Mouse (Mus musculus) gastrocnemius, adult 18-20 months (tissue): ENCODE measurements around the gene Fxyd2. TPM values are rescaled to one million over a fixed set of nuclear protein-coding genes. Genes with fewer than 3 reads are reported as not detected.

Experiments
- DNase-seq: peaks from one replicate; pipeline ENCODE4 v3.0.0; 2021; ENCODE audit warnings: low spot score
- total RNA-seq, 2 experiments: library from RNA; stranded (reverse); gene quantifications; 2 replicates each; pipeline ENCODE4 v1.2.3; 2021

The Fxyd2 gene
- total RNA-seq, 2 experiments from 2014 or later: 2.4 to 3.8 TPM

DNA sequence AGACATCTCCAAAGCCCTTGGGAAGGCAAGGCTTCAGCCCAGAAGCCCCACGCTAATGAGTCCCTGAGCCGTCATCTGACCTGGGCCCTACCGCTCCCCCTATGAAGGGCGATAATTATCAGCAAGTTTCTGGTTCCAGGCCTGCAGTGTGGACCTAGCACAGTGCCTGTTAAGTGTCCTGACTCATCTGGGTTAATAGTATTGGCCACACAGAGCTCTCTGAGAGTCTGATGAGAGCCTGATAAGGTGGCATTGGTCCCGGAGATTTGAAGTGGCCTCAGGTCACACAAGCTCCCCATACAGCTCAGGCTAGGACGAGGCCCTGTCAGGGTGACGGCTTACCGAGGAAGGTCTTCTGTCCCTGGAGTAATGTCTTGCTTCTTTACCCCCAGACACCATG, 9.9 kb upstream of the Fxyd2 start:
- DNase-seq: no peak

DNA sequence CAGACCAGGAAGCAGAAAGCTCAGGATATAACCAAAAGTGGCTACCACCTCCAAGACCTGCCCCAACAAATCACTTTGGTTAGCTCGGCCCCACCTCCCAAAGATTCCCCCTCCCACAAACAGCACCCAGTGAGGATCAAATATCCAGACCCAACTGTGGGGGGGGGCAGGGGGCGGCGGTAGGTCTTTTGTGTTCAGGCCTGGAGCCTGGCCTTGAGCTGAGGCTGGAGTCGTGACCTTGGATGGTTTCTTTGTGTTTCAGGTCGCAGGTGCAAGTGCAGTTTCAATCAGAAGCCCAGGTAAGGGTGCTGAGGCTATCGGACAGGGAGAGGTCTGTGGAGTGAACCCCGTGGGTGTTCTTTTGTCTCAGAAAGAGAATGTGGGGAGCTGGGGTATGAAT, 8.2 kb upstream of the Fxyd2 start:
- no peak for DNase-seq

DNA sequence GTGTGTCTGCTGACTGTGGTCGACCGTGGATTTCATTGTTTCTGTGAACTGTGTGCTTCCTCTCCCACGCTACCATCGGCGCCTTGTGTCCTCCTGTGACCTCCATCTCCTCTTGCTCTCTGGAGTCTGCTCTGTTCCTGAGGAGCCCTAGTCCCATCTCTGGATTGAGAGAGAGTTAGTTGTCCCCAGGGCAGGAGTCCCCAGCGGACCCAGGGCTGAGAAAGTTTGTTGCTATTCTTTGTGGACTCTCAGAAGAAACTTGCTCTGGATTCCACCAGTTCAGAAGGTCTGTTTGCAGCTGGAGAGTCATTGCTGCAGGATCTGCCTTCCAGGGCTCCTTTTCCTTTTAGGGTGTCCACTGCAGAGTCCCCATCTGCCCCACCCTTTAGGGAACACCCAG, 4.3 kb upstream of the Fxyd2 start:
- DNase-seq: no peak

DNA sequence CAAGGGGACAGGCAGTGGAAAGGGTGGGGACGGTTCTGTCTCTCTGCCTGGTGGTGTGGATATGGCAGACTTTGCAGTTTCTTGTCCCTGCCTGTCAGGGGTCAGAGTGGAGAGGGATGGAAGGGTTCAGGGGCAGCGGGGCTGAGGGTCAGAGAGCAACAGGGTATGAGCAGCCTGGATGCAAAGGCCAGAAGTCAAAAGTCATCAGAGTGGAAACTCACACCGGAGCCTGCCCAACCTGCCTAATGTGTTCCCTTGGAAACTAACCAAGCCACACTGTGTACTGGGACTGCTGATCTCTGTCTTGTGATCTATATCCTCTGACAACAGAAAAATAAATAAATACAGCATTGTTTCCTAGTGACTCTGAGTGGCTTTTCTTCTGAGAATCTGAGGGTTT, 3.7 kb upstream of the Fxyd2 start:
- DNase-seq: no peak

DNA sequence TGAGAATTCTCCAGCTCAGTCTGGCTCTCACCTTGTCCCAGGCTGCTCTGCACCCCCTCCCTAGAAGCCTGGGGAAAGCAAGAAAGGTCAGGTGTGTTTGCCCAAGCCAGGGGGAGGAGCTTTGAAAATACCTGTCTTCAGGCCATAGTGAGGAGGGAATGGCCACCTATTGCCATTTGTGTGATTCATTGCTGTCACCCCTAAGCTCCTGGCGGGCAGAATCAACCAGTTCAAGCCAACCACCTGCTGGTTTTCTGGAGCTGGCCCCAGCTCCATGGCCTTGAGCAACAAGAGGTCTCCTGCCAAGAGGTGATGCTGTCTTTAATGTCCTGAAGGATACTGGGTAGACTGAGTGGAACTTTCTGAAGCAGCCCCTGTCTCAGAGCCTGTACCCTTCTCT, 1.1 kb upstream of the Fxyd2 start:
- DNase-seq: no peak

DNA sequence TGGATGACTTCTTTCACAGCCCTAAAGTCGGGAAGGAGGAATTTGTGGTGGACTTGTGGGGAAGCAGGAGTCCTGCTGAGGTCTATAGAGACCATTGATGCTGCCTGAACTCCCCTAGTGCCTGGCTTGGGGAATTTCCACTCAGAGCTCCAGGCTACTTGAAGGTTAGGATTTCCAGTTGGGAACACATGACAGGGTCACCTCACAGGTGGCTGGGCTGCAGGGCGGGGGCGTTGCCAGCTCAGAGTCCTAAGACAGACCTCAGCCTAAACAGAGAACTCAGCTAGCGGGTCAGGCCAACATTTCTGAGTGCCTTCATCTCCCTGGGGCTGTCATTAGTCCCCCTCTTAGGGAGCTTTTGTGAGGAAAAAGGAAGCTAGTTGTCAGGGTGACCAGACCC, 2.4 kb downstream of the Fxyd2 start:
- no peak for DNase-seq

DNA sequence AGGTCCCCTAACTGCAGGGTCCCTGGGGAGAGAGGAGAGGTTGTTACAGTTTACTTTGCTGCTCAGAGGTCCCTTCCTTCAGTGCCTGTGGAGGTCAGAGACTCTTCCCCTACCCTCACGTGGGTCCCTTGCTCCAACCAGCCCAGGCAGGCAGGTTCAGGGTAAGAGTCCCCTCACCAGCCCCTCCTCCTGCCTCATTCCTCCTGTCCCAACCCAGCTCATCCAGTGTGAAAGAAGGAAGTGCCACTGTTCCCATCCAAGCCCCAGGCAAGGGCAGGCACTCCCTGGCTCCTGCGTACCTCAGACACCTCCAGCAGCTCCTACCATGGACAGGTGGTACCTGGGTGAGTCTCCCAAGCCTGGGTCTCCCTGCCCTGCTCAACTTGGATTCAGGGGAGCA, 3.5 kb downstream of the Fxyd2 start:
- no peak for DNase-seq

DNA sequence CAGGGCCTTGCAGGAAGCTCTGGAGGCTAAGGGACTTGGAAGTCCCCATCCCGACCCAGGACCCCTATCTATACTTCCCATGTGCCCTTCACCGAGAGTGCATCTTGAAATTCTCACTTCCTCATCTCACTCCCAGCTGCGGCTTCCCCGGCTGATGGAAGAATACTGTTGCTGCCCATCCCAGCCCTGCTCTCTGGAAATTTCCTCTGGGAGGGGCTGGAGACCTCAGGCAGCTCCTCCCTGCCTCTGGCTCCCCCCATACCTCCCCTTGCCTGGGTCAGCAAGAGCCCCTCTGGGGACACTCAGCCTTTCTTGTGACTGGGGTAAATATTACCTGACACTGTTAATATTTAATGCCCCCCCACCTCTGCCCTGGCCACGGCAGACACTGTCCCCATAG, 6.2 kb downstream of the Fxyd2 start:
- DNase-seq: no peak

DNA sequence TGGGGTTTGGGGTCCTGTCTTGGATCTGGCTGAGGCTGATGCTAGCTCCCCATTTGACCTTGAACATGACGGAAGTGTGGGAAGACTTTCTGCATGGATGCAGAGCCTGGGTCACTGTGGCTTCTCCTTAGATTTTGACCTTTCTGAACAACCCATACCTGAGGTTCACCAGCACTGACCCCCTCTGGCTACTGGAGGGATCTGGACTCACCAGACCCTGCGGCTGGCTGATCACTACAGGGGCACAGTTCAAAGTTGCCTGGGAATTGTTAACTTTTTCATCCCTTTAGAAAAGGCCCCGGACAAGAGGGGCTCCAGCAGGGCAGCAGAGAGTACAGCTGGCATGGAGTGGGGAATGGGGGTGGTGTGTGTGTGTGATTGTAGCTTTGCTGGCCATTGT, 7.3 kb downstream of the Fxyd2 start:
- DNase-seq: no peak

DNA sequence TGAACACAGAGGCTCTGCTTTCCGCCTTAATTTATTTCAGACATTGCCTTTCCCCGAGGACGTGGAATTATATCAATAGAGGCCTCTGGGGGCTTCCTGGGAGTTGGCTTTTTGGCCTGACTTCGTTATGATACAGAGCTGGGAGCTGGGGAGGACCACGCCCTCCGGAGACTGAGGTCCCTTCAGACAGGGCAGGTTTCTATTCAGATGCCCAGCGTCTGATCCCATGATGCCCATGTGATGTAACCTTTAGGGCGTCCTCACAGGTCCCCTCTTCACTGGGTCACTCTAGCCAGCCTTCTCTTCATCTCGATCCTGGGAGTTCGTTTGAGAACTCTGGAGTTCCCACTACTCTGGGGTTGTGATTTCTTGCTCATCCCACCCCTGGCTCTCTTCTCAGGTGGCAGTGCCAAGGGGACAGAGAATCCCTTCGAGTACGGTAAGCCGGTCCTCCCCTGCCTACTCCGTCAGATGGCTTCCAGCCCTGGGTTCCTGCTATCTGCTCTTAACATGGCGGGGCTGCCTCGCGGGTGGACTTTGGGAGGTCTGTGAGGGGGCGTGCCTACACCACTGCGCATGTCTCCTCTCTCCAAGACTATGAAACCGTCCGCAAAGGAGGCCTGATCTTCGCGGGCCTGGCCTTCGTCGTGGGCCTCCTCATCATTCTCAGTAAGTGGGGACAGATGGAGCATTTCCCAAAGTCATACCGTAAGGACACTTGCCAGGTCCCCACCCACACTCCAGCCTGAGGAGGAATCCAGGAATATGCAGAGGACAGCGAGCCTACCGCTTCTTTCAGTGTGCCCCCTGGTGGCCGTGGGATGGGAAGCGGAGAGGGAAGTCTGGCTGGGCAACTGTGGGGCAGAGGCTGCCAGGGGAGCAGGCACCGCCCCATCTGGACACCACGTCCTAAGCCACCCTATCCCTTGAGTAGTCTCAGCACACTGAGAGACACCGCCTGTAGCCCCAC, 8.5 kb downstream of the Fxyd2 start:
- peak; percentile 81 for DNase-seq

DNA sequence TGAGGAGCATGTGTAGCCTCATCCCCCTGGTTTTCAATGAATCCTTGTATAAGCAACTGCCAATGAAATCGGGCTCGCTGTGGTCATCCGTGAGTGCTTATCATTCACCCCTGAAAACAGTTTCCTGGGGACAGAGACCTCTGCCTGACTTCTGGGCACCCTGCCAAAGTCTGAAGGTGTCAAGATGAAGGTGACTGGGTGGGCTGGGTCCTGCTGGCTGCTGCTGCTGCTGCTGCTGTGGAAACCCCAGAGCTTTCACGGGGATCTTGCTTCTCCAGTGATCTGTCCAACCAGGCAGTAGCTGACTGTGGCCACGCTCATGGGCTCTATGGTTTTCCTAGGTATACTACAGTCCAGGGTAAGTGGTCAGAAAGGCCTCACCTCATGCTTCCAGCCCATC, 10.7 kb downstream of the Fxyd2 start:
- DNase-seq: no peak

DNA sequence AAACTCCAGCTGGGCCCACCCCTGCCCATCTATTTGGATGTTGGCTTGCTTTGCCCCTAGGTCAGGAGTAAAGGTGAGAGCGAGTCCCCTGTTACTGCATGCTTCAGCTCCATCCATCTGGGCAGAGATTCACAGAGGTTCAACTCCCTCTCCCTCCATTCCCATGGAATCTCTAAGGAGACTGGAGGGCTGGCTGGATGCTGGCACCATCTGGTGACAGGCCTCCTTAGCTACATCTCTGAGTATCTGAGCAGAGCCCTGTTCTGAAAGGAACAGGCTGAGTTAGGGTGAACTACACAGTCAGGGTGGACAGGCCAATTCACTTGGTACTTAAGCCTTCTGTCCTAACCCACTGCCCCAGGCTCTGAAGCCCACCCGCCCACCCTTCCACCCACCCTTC, 11.1 kb downstream of the Fxyd2 start:
- no peak for DNase-seq

DNA sequence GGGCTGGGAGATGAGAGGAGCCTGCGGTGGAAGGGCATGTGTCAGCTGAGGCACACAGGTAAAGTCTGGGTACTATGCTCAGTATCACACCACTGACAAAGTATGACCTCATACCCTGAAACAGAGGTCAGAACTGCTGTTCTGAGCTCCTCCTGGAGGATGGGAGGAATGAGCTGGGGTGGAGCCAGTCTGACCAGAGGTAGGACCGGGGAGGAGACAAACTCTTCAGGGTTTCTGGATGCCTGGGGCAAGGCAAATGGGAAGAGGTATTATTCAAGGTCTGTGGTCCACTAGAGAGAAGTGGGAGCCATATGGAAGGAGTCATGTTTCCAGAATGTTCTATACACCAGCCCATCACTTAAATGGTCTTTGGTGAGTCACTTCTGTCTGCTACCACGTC, 11.6 kb downstream of the Fxyd2 start:
- DNase-seq: no peak

DNA sequence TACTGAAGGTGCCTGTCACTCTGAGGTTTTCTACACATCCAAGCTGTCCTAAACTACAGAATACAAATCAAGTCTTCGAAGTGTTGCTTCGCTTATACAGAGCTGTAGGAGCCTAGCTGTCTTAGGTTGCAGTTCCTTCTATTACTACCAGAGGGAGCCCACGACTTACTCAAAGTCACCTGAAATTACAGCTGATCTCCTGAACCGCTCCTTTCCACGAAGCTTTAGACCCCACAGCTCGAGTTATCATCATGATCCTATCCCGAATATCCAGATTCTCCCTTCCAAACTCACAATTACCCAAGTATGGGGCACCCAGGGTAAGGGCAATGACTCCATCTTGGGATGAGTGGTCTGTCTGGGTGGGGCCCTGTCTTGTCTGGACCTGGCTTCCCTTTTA, 12.3 kb downstream of the Fxyd2 start:
- DNase-seq: no peak

DNA sequence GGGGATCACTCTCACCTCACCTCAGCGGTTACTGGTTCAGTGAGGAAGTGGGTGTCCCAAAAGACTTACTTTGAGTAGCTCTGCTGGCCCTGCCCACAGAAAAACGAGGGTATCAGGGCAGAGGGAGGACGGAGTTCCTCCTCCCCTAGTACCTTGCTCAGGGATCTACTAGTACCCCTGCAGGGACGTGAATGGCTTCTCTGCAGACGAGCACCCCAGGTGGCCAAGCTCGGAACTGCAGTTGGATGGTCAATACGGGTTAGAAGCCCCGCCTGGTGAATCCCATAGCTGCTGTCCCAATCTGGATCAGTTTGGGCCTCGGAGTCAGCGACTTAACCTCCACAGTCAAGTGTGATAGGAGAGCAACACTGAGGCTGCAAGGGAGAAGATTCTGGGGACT, 12.8 kb downstream of the Fxyd2 start:
- peak; percentile 85 for DNase-seq

DNA sequence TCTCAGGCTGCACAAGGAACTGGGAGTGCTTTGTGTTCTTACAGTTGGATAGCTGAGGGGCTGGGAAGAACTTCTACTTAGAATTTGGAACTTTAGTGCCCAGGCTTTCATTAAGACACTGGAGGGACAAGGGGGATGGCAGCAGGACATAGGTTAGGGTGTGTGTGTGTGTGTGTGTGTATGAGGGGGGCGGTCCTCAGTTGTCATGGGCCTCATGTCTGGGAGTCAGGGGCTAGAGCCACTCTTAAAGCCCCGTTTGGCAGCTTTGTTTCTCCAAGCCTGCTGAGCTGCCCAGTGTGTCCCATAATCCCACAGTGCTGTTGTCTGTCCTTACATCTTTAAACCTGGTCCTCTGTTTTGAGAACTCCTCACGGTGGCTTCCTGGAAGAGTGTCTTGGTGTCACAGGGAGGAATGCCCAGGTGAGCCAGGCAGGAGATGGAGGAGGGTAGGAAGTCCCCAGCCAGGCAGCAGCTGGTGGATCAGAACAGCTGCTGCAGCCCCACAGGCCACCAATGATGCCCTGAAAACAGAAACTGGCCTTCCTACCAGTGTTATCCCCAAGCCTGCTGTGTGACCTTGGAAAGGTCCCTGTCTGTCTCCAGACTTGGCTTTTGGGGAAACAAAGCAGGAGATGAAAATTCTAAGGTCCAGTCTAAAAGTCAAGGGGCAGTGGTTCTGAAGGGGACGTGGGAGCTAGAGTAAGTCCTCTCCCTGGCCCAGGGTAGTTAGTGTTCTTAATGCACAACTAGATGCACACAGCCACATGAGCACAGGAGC, 13.4 kb downstream of the Fxyd2 start:
- no peak for DNase-seq

DNA sequence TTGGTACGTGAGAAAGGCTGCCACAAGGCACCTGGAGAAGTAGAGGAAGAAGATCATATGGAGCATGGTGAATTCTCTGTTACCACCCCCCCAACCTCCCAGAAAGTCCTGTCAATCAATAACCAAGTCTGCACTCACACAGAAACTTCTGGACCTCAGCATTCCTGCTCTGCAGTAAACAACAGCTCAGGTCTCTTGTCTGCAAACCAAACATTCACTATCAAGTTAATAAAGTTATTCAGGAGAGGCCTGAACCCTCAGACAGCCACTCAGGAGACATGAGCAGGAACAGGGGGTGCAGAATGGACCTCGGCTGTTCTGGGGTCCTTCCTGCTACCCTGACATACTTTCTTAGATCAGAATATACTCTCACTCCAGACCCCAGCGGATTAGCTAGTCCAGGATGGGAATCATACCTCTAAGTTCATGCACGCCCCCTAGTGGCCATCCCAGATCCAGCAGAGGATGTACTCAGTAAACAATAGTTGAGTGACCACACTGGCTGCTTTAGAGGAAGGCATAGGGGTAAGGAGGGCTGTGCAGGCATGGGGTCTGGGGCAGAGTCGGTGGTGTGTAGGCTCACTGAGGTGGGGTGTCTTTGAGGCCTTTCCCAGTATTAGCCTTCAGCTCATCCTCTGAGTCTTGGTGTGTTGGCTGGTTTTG, 14.1 kb downstream of the Fxyd2 start:
- no peak for DNase-seq

DNA sequence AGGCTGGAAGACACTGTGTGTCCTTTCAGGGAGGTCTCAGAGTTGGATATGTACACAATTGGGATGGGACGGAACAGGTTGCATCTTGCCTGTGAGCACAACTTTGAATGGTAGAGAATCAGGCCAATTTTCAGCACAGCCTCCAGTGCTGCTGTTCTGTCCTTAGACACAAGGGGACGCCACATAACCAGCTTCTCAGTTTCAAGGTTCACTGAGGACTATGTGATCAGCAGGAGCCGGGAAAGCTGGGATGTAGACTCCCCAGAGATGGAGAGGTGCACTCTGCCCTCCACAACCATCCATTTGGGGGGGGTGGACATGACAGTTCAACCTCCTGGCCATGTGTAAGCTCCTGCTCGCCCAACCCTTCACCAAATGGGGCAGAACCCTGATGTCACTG, 16.4 kb downstream of the Fxyd2 start:
- DNase-seq: peak; percentile 20

DNA sequence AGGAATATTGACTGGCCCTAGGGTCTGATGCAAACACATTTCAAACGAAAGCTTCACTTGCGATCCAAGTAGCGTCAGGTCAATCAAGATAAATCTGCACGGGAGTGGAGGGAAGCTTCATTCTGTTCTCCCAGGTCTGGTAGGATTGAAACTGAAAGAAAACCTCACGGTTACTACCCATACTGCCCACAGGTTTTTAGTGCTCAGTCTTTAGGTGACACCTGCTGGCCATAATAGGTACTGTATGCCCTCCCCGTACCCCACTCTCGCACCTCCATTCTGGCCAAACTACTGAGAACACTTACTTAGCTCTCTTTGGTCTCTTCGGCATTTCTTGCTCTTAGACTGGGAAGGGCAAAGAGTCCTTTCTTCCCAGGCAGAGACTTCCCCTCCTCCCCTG, 17.8 kb downstream of the Fxyd2 start:
- DNase-seq: peak; percentile 51

DNA sequence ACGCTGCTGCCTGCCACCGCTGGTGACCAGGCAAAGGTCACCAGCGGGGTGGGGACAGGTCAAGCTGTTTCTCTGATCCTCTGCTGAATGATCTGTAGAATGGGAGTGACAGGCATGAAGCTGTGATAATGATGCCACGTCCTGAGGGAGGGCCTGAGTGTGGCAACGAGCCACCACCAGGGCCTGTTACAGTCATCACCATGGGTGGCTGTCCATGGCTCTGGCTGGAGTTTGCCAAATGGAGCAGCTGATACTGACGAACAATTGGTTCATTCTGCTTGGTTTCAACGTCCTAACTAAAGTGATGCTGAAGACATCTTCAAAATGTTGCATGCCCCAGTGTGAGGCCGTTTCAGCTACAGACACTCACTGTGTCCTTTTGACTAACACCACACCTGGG, 18.8 kb downstream of the Fxyd2 start:
- no peak for DNase-seq

DNA sequence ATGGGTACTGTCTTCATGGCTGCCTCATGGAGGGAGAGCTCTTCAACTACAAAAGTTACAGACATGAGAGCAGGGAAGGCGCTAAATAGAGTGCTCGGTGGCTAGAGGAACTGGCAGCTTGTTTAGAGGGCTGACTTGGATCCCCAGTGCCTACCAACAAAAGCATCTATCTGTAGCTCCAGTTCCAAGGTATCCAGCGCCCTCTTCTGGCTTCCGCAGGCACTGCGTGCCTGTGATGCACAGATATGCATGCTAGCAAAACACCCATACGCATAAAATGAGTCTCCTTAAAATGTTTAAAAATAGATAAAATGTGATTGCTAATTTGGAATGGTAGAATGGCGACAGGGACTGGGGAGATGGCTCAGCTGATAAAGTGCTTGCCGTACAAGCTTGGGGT, 21.7 kb downstream of the Fxyd2 start:
- DNase-seq: no peak

DNA sequence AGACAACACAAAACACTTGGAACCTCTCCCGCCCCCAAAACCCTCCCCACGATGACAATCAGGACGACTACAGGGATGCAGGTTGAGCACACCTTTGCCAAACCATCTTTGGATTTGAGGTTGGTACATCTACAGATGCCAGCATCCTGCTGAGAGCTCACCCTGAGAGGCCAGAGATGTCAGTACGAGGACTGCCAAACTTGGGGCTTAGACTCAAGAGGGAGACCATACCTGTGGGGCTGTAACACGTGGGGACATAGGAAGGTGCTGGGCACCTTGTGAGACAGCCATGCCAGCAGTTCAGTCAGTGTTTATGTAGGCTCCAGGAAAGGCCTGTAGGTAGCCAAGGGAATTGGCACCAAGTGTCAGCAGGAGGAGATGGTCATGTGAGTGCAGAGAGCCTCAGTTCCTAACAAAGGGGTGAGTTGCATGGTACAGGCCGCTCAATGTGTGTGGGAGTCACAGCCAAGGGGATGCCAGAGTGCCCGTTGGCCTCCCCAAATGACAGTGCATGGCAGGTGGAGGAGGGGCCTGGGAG, 23.4 kb downstream of the Fxyd2 start:
- DNase-seq: no peak
